Mouse (Mus musculus) neutrophil, adult 5-6 weeks (primary cell): ENCODE measurements around the gene Gfod1. TPM values are rescaled to one million over a fixed set of nuclear protein-coding genes. Genes with fewer than 3 reads are reported as not detected.

ENCODE experiments used
- ATAC-seq: fragments of 151-379, 151-347 bp; 2 replicates; pipeline ENCODE4 v1.8.0; 2017; ENCODE audit warnings: mild to moderate bottlenecking, moderate TSS enrichment; ENCODE audit not compliant: insufficient number of reproducible peaks, poor library complexity, low FRiP score, severe bottlenecking; ENCODE audit errors: extremely low read depth
- total RNA-seq: library from RNA; stranded (forward); fragments of 200-1000 nt; gene quantifications from 2 replicates; pipeline ENCODE4 v1.2.3, GENCODE M21; 2017

Gene Gfod1
- total RNA-seq, 1 experiment from 2014 or later, result 18.5 TPM

- ATAC-seq, result no peak
These were observed 112.7 kb downstream of the Gfod1 start for GRCm38 (mm10) chr13:43191290-43191689.

- ATAC-seq, result no peak
These were observed 116.2 kb downstream of the Gfod1 start for GRCm38 (mm10) chr13:43187736-43188135.

- ATAC-seq, result no peak
These were observed 120.5 kb downstream of the Gfod1 start for GRCm38 (mm10) chr13:43183248-43184055.

GRCm38 (mm10) chr13:43182465-43183201 is 121.3 kb downstream of the Gfod1 start:
- ATAC-seq, result peak; percentile 75

- ATAC-seq, result no peak
These were observed 122.9 kb downstream of the Gfod1 start for GRCm38 (mm10) chr13:43181104-43181503.

- no peak for ATAC-seq
These were observed 126.7 kb downstream of the Gfod1 start for GRCm38 (mm10) chr13:43177317-43177716.

- no peak for ATAC-seq
These were observed 127.3 kb downstream of the Gfod1 start for GRCm38 (mm10) chr13:43176676-43177075.

GRCm38 (mm10) chr13:43173262-43173661 is 130.7 kb downstream of the Gfod1 start:
- peak; percentile 55 for ATAC-seq

GRCm38 (mm10) chr13:43172036-43172713 is 131.8 kb downstream of the Gfod1 start:
- ATAC-seq, result no peak

GRCm38 (mm10) chr13:43171020-43171710 is 132.8 kb downstream of the Gfod1 start, which contains the start of gene Tbc1d7:
Tbc1d7 (minus strand) TSS chr13:43171501.
- ATAC-seq, result peak; percentile 96

- no peak for ATAC-seq
These were observed 136.3 kb downstream of the Gfod1 start for GRCm38 (mm10) chr13:43167721-43168120.

GRCm38 (mm10) chr13:43159429-43159828 is 144.5 kb downstream of the Gfod1 start:
- ATAC-seq, result no peak

- ATAC-seq, result no peak
These were observed 145.7 kb downstream of the Gfod1 start for GRCm38 (mm10) chr13:43158281-43158680.

- ATAC-seq, result no peak
These were observed 146.6 kb downstream of the Gfod1 start for GRCm38 (mm10) chr13:43157370-43157769.

GRCm38 (mm10) chr13:43152005-43152520 is 151.9 kb downstream of the Gfod1 start:
- no peak for ATAC-seq

- no peak for ATAC-seq
These were observed 154.3 kb downstream of the Gfod1 start for GRCm38 (mm10) chr13:43149661-43150060.

GRCm38 (mm10) chr13:43148692-43149091 is 155.3 kb downstream of the Gfod1 start:
- no peak for ATAC-seq

GRCm38 (mm10) chr13:43146515-43147258 is 157.3 kb downstream of the Gfod1 start:
- ATAC-seq, result no peak
